Mouse (Mus musculus): ENCODE results near the gene Stk35. TPM values are rescaled to one million over a fixed set of nuclear protein-coding genes. Genes with fewer than 3 reads are reported as not detected.

The Stk35 gene
- polyA plus RNA-seq, 1 experiment: 29.0 TPM

- DNase-seq: no peak
- TF ChIP-seq CTCF (IDR thresholded peaks at IDR 0.05; ENCODE audit: borderline replicate concordance, insufficient read depth, low read depth, low read length): no peak
- no peak for TF ChIP-seq POLR2A (IDR thresholded peaks at IDR 0.05; ENCODE audit: borderline replicate concordance, insufficient read depth, low read length)
- H3K4me3 ChIP-seq (replicated peaks; ENCODE audit: insufficient read depth, low read depth, low read length): no peak overlapping the region
- no peaks in the 10 kb centered on the region for H3K27me3 ChIP-seq (ENCODE audit: control insufficient read depth, insufficient read depth, low read length)
- H3K4me1 ChIP-seq (ENCODE audit: control insufficient read depth, insufficient read depth, low read length): no peaks in the 10 kb centered on the region
- 72% methylated on average over 1 of the region's 1 CpGs for WGBS
- H3K27ac ChIP-seq (ENCODE audit: insufficient read depth, low read length): no peak overlapping the region
These were observed 81.6 kb downstream of the Stk35 start for GRCm38 (mm10) chr2:129881886-129882285.

Other genes starting within 250 kb of the Stk35 start
- gene Sirpa, start 207.7 kb upstream of the Stk35 start, polyA plus RNA-seq (2012; rRNA removed): 235 and 254 TPM in 2 replicates
- gene Pdyn, start 100.7 kb upstream of the Stk35 start, polyA plus RNA-seq (2012; rRNA removed): 1.7 and 2.9 TPM in 2 replicates
- gene Tgm3, start 211.8 kb downstream of the Stk35 start, polyA plus RNA-seq (2012; rRNA removed): 0.10 and 0.11 TPM in 2 replicates

Measured in cerebellum, adult 2 months (tissue).